Mouse (Mus musculus): ENCODE measurements at regions not wholly inside any gene's neighbourhood (a gene's known extent, or its start where the extent isn't known, plus 50 kb on each side); places are given as distances from the start of the nearest gene placed in this dataset.

DNA sequence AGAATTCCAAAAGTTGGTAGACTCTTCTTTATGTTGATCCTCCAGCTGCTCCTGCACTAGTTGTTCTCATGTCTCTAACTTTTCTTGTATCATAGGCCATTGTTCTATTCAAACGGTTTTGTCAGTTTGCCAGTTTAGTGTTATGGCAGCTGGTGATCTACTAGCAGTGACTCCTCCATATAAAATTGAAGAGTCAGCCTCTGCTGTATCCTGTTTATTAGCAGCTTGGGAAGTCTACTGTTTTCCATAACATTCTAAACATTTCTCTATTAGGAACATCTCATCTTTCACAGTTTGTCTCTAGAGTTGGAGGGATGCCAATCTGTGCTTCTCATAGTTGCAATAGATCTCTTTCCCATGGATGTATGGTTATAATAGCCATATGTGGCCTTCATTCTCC, 58.6 kb downstream of the Drd1 start:
- no peaks in the 10 kb centered on the region for H3K4me1 ChIP-seq (replicated peaks; ENCODE audit: control insufficient read depth, insufficient read depth, low read length)
- no peaks in the 10 kb centered on the region for H3K9me3 ChIP-seq (ENCODE audit: control insufficient read depth)
- no peak for ATAC-seq
- no peak overlapping the region for H3K4me3 ChIP-seq (ENCODE audit: low read depth, low read length)
- H3K36me3 ChIP-seq (ENCODE audit: control insufficient read depth, insufficient read depth), result no peaks in the 10 kb centered on the region
- H3K4me2 ChIP-seq (replicated peaks; ENCODE audit: low read depth), result no peak overlapping the region
- H3K9ac ChIP-seq (ENCODE audit: low read depth, low read length), result no peak overlapping the region
- 39% methylated on average over 1 of the region's 1 CpGs for WGBS
- H3K27me3 ChIP-seq (replicated peaks; ENCODE audit: control insufficient read depth, insufficient read depth, low read length), result no peaks in the 10 kb centered on the region
- no peak for TF ChIP-seq CTCF (IDR thresholded peaks at IDR 0.05; ENCODE audit: low read depth)
- H3K27ac ChIP-seq (ENCODE audit: low read depth, low read length), result no peak overlapping the region

DNA sequence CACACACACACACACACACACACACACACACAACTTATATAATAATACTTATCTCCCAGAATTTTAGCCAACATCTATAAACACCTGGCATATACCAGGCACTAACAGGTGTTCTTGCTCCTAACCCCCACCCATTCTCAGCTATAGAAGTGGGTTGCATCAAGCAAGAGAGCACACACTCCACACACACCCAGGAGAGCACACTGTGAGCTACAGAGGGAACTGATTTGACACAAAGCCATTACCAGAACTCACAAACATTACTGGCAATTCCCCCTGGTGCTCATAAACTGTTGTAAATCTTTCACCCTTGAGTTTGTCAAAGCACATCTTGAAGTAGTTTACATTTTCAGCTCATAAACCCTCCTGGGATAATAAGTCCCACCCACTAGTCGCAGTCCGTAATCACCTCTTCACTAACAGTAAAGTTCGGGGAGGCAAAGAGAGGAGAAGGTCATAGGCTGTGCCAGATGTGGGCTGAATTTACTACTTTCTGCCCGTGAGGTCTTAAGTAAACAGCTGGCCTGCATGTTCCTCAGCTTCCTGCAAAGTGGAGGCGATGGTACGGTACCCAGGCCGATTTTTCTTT, 62.5 kb downstream of the Drd1 start:
- H3K27ac ChIP-seq (ENCODE audit: low read depth, low read length), result no peak overlapping the region
- no peaks in the 10 kb centered on the region for H3K27me3 ChIP-seq (replicated peaks; ENCODE audit: control insufficient read depth, insufficient read depth, low read length)
- no peak overlapping the region for H3K4me3 ChIP-seq (ENCODE audit: low read depth, low read length)
- 22% methylated on average over 7 of the region's 7 CpGs for whole genome bisulfite sequencing
- no peak overlapping the region for H3K4me2 ChIP-seq (replicated peaks; ENCODE audit: low read depth)
- H3K36me3 ChIP-seq (ENCODE audit: control insufficient read depth, insufficient read depth), result no peaks in the 10 kb centered on the region
- H3K9ac ChIP-seq (ENCODE audit: low read depth, low read length), result no peak overlapping the region
- ATAC-seq, result no peak
- no peaks in the 10 kb centered on the region for H3K9me3 ChIP-seq (ENCODE audit: control insufficient read depth)
- no peak for TF ChIP-seq CTCF (IDR thresholded peaks at IDR 0.05; ENCODE audit: low read depth)
- no peaks in the 10 kb centered on the region for H3K4me1 ChIP-seq (replicated peaks; ENCODE audit: control insufficient read depth, insufficient read depth, low read length)

DNA sequence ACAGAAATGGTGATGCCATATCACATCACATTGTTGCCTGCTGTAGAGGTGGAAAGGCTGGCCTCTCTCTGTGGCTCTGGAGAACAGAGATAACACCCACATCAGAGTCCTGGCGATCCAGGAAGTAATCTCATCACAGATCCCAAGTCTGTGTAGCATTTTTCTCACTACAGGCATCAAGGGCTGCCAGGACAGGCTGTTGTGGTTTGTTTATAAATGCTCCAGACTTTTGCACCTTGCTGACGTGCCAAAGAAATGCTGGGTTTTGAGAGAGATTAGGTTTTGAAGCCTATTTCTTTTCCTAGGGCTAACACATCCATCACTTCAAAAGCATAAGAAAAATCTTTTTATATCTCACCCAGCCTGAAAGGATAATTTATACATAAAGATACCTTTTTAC, 76.3 kb downstream of the Drd1 start:
- H3K9me3 ChIP-seq (ENCODE audit: control insufficient read depth), result no peaks in the 10 kb centered on the region
- no peak for ATAC-seq
- no peak overlapping the region for H3K9ac ChIP-seq (ENCODE audit: low read depth, low read length)
- no peaks in the 10 kb centered on the region for H3K4me1 ChIP-seq (replicated peaks; ENCODE audit: control insufficient read depth, insufficient read depth, low read length)
- no peaks in the 10 kb centered on the region for H3K27me3 ChIP-seq (replicated peaks; ENCODE audit: control insufficient read depth, insufficient read depth, low read length)
- H3K4me2 ChIP-seq (replicated peaks; ENCODE audit: low read depth), result no peak overlapping the region
- no peaks in the 10 kb centered on the region for H3K36me3 ChIP-seq (ENCODE audit: control insufficient read depth, insufficient read depth)
- no peak for TF ChIP-seq CTCF (IDR thresholded peaks at IDR 0.05; ENCODE audit: low read depth)
- H3K27ac ChIP-seq (ENCODE audit: low read depth, low read length), result no peak overlapping the region
- H3K4me3 ChIP-seq (ENCODE audit: low read depth, low read length), result no peak overlapping the region
- 47% methylated on average over 2 of the region's 2 CpGs for WGBS

- H3K27ac ChIP-seq (ENCODE audit: low read depth, low read length), result no peak overlapping the region
- TF ChIP-seq CTCF (IDR thresholded peaks at IDR 0.05; ENCODE audit: low read depth), result no peak
- no peaks in the 10 kb centered on the region for H3K4me1 ChIP-seq (replicated peaks; ENCODE audit: control insufficient read depth, insufficient read depth, low read length)
- H3K4me2 ChIP-seq (replicated peaks; ENCODE audit: low read depth), result no peak overlapping the region
- H3K27me3 ChIP-seq (replicated peaks; ENCODE audit: control insufficient read depth, insufficient read depth, low read length), result no peaks in the 10 kb centered on the region
- no peak overlapping the region for H3K4me3 ChIP-seq (ENCODE audit: low read depth, low read length)
- no peaks in the 10 kb centered on the region for H3K9me3 ChIP-seq (ENCODE audit: control insufficient read depth)
- ATAC-seq, result no peak
- H3K9ac ChIP-seq (ENCODE audit: low read depth, low read length), result no peak overlapping the region
- 76% methylated on average over 2 of the region's 2 CpGs for WGBS
- H3K36me3 ChIP-seq (ENCODE audit: control insufficient read depth, insufficient read depth), result no peaks in the 10 kb centered on the region
Observed at GRCm38 (mm10) chr13:53969421-53969820, 86.1 kb downstream of the Drd1 start.

DNA sequence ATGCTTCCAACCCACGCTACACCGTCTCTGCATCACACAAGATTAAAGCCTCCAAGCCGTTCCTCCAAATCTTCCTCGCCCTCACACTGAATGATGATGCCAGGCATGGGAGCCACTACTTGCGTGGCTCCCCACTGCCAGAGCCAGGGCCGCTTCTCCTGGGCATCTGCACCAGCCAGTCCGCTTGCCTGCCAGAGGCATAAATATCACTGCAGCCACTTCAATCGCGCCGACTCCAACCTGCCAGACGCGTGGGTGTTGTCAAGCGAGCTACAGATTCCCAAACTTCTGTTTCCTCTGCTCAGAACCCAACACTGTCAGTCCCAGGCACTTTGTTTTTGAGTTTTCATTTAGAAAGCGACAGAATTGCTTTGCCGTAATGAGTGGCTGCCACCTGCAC, 99.3 kb downstream of the Drd1 start:
- 93% methylated on average over 15 of the region's 15 CpGs for WGBS
- no peak overlapping the region for H3K27ac ChIP-seq (ENCODE audit: low read depth, low read length)
- H3K4me3 ChIP-seq (ENCODE audit: low read depth, low read length), result no peak overlapping the region
- no peak overlapping the region for H3K9ac ChIP-seq (ENCODE audit: low read depth, low read length)
- ATAC-seq, result no peak
- H3K4me2 ChIP-seq (replicated peaks; ENCODE audit: low read depth), result no peak overlapping the region
- no peaks in the 10 kb centered on the region for H3K27me3 ChIP-seq (replicated peaks; ENCODE audit: control insufficient read depth, insufficient read depth, low read length)
- no peak for TF ChIP-seq CTCF (IDR thresholded peaks at IDR 0.05; ENCODE audit: low read depth)
- H3K36me3 ChIP-seq (ENCODE audit: control insufficient read depth, insufficient read depth), result no peaks in the 10 kb centered on the region
- H3K9me3 ChIP-seq (ENCODE audit: control insufficient read depth), result no peaks in the 10 kb centered on the region
- H3K4me1 ChIP-seq (replicated peaks; ENCODE audit: control insufficient read depth, insufficient read depth, low read length), result no peaks in the 10 kb centered on the region

DNA sequence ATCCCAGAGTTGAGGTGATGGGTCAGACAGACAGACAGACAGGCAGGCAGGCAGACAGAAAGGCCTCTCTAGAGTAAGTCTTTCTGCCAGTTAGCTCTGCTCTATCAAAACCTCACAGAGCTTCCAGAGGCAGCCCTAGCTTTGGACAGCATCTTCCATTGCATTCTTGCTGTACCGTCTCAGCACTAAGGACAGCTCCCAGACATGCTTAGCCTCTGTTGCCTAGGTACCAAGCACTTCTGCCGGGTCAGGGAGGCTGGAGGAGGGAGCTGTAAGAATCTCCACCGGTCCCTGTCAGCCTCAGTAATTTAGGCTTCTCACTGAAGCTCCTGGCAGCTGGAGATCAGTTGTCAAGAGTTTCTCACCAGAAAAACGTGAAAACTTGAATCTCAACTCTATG, 107.4 kb downstream of the Drd1 start:
- H3K36me3 ChIP-seq (ENCODE audit: control insufficient read depth, insufficient read depth), result no peaks in the 10 kb centered on the region
- ATAC-seq, result no peak
- H3K27me3 ChIP-seq (replicated peaks; ENCODE audit: control insufficient read depth, insufficient read depth, low read length), result no peaks in the 10 kb centered on the region
- H3K4me3 ChIP-seq (ENCODE audit: low read depth, low read length), result no peak overlapping the region
- no peak for TF ChIP-seq CTCF (IDR thresholded peaks at IDR 0.05; ENCODE audit: low read depth)
- 3% methylated on average over 4 of the region's 4 CpGs for WGBS
- no peak overlapping the region for H3K27ac ChIP-seq (ENCODE audit: low read depth, low read length)
- no peak overlapping the region for H3K9ac ChIP-seq (ENCODE audit: low read depth, low read length)
- no peaks in the 10 kb centered on the region for H3K4me1 ChIP-seq (replicated peaks; ENCODE audit: control insufficient read depth, insufficient read depth, low read length)
- H3K9me3 ChIP-seq (ENCODE audit: control insufficient read depth), result no peaks in the 10 kb centered on the region
- no peak overlapping the region for H3K4me2 ChIP-seq (replicated peaks; ENCODE audit: low read depth)

GRCm38 (mm10) chr13:53945681-53946080, 109.8 kb downstream of the Drd1 start:
- H3K9me3 ChIP-seq (ENCODE audit: control insufficient read depth), result no peaks in the 10 kb centered on the region
- no peak for TF ChIP-seq CTCF (IDR thresholded peaks at IDR 0.05; ENCODE audit: low read depth)
- no peak overlapping the region for H3K27ac ChIP-seq (ENCODE audit: low read depth, low read length)
- 63% methylated on average over 5 of the region's 5 CpGs for WGBS
- no peak overlapping the region for H3K4me3 ChIP-seq (ENCODE audit: low read depth, low read length)
- no peaks in the 10 kb centered on the region for H3K4me1 ChIP-seq (replicated peaks; ENCODE audit: control insufficient read depth, insufficient read depth, low read length)
- no peak for ATAC-seq
- no peak overlapping the region for H3K4me2 ChIP-seq (replicated peaks; ENCODE audit: low read depth)
- H3K9ac ChIP-seq (ENCODE audit: low read depth, low read length), result no peak overlapping the region
- no peaks in the 10 kb centered on the region for H3K27me3 ChIP-seq (replicated peaks; ENCODE audit: control insufficient read depth, insufficient read depth, low read length)
- no peaks in the 10 kb centered on the region for H3K36me3 ChIP-seq (ENCODE audit: control insufficient read depth, insufficient read depth)
